Mouse (Mus musculus) adrenal gland, postnatal 4 days (tissue): ENCODE results near the gene Med22. TPM values are rescaled to one million over a fixed set of nuclear protein-coding genes. Genes with fewer than 3 reads are reported as not detected.
"Not testable (repeated sequence)": the region's sequence is repeated elsewhere in the genome, so short reads cannot be mapped to it uniquely, and the experiment has no call there.

Experiments
- DNase-seq, 2 experiments: peaks; one replicate each; pipeline ENCODE4 v3.0.0; 2021 to 2022; ENCODE audit warnings: low spot score in 2 of 2, mixed read lengths in 2 of 2
- total RNA-seq, 2 experiments: library from RNA; stranded (reverse); gene quantifications; 2 replicates each; pipeline ENCODE4 v1.2.3; 2021

The Med22 gene
- total RNA-seq, 2 experiments from 2014 or later, result 61.2 to 65.8 TPM

GRCm38 (mm10) chr2:26919684-26920083 lies 9.2 kb upstream of the Med22 start:
- DNase-seq, result no peak

- DNase-seq, result no peak
Observed at GRCm38 (mm10) chr2:26916738-26917137, 6.3 kb upstream of the Med22 start.

- peak; percentile 52 to 68 for DNase-seq
Observed at GRCm38 (mm10) chr2:26915927-26916728, 5.7 kb upstream of the Med22 start, which contains the start of the genes Surf2 and Surf1. Surf2 (plus strand) TSS chr2:26916367. Surf1 (minus strand) TSS chr2:26916530.

GRCm38 (mm10) chr2:26914148-26914941 lies 3.9 kb upstream of the Med22 start:
- no peak for DNase-seq

- no peak for DNase-seq
Observed at GRCm38 (mm10) chr2:26913416-26914147, 3.1 kb upstream of the Med22 start.

GRCm38 (mm10) chr2:26912253-26912770 lies 1.8 kb upstream of the Med22 start:
- DNase-seq, result no peak

GRCm38 (mm10) chr2:26910994-26911765 lies 703 bp upstream of the Med22 start:
- DNase-seq, result peak; percentile 46 to 56

- no peak for DNase-seq
Observed at GRCm38 (mm10) chr2:26909387-26909784, 1.1 kb downstream of the Med22 start.

GRCm38 (mm10) chr2:26908710-26909386 lies 1.6 kb downstream of the Med22 start:
- DNase-seq, result no peak

- no peak for DNase-seq
Observed at GRCm38 (mm10) chr2:26907109-26907508, 3.4 kb downstream of the Med22 start.

- no peak for DNase-seq
Observed at GRCm38 (mm10) chr2:26906431-26906830, 4.0 kb downstream of the Med22 start.

- no peak for DNase-seq
Observed at GRCm38 (mm10) chr2:26905936-26906335, 4.5 kb downstream of the Med22 start.

GRCm38 (mm10) chr2:26903311-26903710 lies 7.2 kb downstream of the Med22 start:
- DNase-seq, result no peak

GRCm38 (mm10) chr2:26902467-26903220 lies 7.8 kb downstream of the Med22 start, which contains the start of gene Surf6:
Surf6 (minus strand) TSS chr2:26902879.
- DNase-seq, result peak; percentile 75 to 81

GRCm38 (mm10) chr2:26901834-26902400 lies 8.6 kb downstream of the Med22 start:
- DNase-seq, result no peak

GRCm38 (mm10) chr2:26900731-26901130 lies 9.7 kb downstream of the Med22 start:
- DNase-seq, result no peak

- DNase-seq, result no peak
Observed at GRCm38 (mm10) chr2:26895898-26896297, 14.6 kb downstream of the Med22 start.

GRCm38 (mm10) chr2:26886170-26886569 lies 24.3 kb downstream of the Med22 start:
- DNase-seq, result not testable (repeated sequence)

- not testable (repeated sequence) for DNase-seq
Observed at GRCm38 (mm10) chr2:26885541-26885940, 24.9 kb downstream of the Med22 start.
